Mouse (Mus musculus): ENCODE measurements around the gene Zfp260.

The Zfp260 gene

GRCm38 (mm10) chr7:30122188-30122530 lies 27.6 kb downstream of the Zfp260 start:
- DNase-seq (ENCODE audit: low spot score in 2 of 2): no peak

- no peak for DNase-seq (ENCODE audit: low spot score in 2 of 2)
These were observed 35.3 kb downstream of the Zfp260 start for GRCm38 (mm10) chr7:30129900-30130299.

- no peak for DNase-seq (ENCODE audit: low spot score in 2 of 2)
These were observed 37.8 kb downstream of the Zfp260 start for GRCm38 (mm10) chr7:30132396-30132795.

- DNase-seq (ENCODE audit: low spot score in 2 of 2): no peak
These were observed 42.2 kb downstream of the Zfp260 start for GRCm38 (mm10) chr7:30136826-30137225.

- DNase-seq (ENCODE audit: low spot score in 2 of 2): no peak
These were observed 48.6 kb downstream of the Zfp260 start for GRCm38 (mm10) chr7:30143170-30143554.

- peak in 1 of 2 experiments; percentile 17 for DNase-seq (ENCODE audit: low spot score in 2 of 2)
These were observed 49.1 kb downstream of the Zfp260 start for GRCm38 (mm10) chr7:30143555-30144209.

GRCm38 (mm10) chr7:30147011-30147410 lies 52.4 kb downstream of the Zfp260 start:
- DNase-seq (ENCODE audit: low spot score in 2 of 2): no peak

GRCm38 (mm10) chr7:30154040-30154439 lies 59.5 kb downstream of the Zfp260 start:
- no peak for DNase-seq (ENCODE audit: low spot score in 2 of 2)

- no peak for DNase-seq (ENCODE audit: low spot score in 2 of 2)
These were observed 60.9 kb downstream of the Zfp260 start for GRCm38 (mm10) chr7:30155507-30155906.

Data from spleen, postnatal 14 days (tissue).